In genomic region chr2:173545992-173546703, GRCm38 (mm10) we compare ENCODE assay signal across 8 mouse cellular contexts. TPM values are rescaled to one million over a fixed set of nuclear protein-coding genes. Genes with fewer than 3 reads are reported as not detected.
DNase-seq lines count a peak whose midpoint lies in the region; ATAC-seq and TF ChIP-seq lines count a peak whose summit lies in the region.

No protein-coding gene starts in this region.

- H3K4me3 ChIP-seq in ES-Bruce4 (ENCODE audit: low read depth, low read length), result no peak overlapping the region
- H3K4me3 ChIP-seq in forebrain, embryonic 16.5 days (replicated peaks; ENCODE audit: low read length), result no peak overlapping the region
- no peak overlapping the region for H3K4me3 ChIP-seq in layer of hippocampus, adult 2 months
- H3K4me3 ChIP-seq in lung, postnatal 0 days (ENCODE audit: low read depth, low read length), result no peak overlapping the region

- no peak overlapping the region for H3K9ac ChIP-seq in ES-Bruce4 (ENCODE audit: low read depth, poor library complexity, severe bottlenecking)
- H3K9ac ChIP-seq in forebrain, embryonic 16.5 days (replicated peaks; ENCODE audit: low read depth, low read length), result no peak overlapping the region
- H3K9ac ChIP-seq in lung, postnatal 0 days (replicated peaks; ENCODE audit: low read depth), result no peak overlapping the region

- no peak for TF ChIP-seq POLR2A in ES-Bruce4 (IDR thresholded peaks at IDR 0.05; ENCODE audit: insufficient read depth, low read length)

- H3K4me2 ChIP-seq in forebrain, embryonic 16.5 days (ENCODE audit: low read length), result no peak overlapping the region
- no peak overlapping the region for H3K4me2 ChIP-seq in lung, postnatal 0 days (replicated peaks; ENCODE audit: low read depth, low read length)

- ATAC-seq in cerebellum, adult (ENCODE audit: insufficient number of reproducible peaks, low FRiP score, low TSS enrichment), result 0 out of 2 replicates have a peak, but pooled peaks have one; percentile 41
- ATAC-seq in forebrain, embryonic 16.5 days, result peak; percentile 72
- ATAC-seq in lung, postnatal 0 days, result peak; percentile 65

- peak; percentile 90 for DNase-seq in heart, postnatal 4 days
- DNase-seq in layer of hippocampus, adult 2 months (ENCODE audit: low spot score in 2 of 2), result peak; percentile 67 to 84
- DNase-seq in lung, postnatal 0 days (ENCODE audit: low spot score), result peak; percentile 82
- peak; percentile 81 for DNase-seq in ovary, postnatal 14 days (ENCODE audit: low spot score)
- peak; percentile 84 for DNase-seq in thymus, postnatal 0 days (ENCODE audit: low spot score)

- TF ChIP-seq CTCF in ES-Bruce4 (IDR thresholded peaks at IDR 0.05; ENCODE audit: low read depth, low read length), result peak; percentile 86
- TF ChIP-seq CTCF in layer of hippocampus, adult 2 months (conservative IDR thresholded peaks at IDR 0.05), result peak; percentile 89
- TF ChIP-seq CTCF in lung, postnatal 0 days (IDR thresholded peaks at IDR 0.05), result peak; percentile 92

- no peaks in the 10 kb centered on the region for H3K27me3 ChIP-seq in ES-Bruce4 (ENCODE audit: control insufficient read depth, insufficient read depth, low read length, poor library complexity, severe bottlenecking)
- no peaks in the 10 kb centered on the region for H3K27me3 ChIP-seq in forebrain, embryonic 16.5 days (replicated peaks; ENCODE audit: control insufficient read depth, insufficient read depth, low read length)
- H3K27me3 ChIP-seq in lung, postnatal 0 days (replicated peaks; ENCODE audit: insufficient read depth, low read length), result no peaks in the 10 kb centered on the region

- peaks cover 2% of the 10 kb centered on the region for H3K4me1 ChIP-seq in ES-Bruce4 (ENCODE audit: control insufficient read depth, insufficient read depth, low read length)
- peaks cover 7% of the 10 kb centered on the region; the same call in 1 of the 2 replicates for H3K4me1 ChIP-seq in forebrain, embryonic 16.5 days (replicated peaks; ENCODE audit: control insufficient read depth, insufficient read depth, low read length)
- no peaks in the 10 kb centered on the region for H3K4me1 ChIP-seq in lung, postnatal 0 days (ENCODE audit: insufficient read depth, low read depth, low read length)

- H3K27ac ChIP-seq in ES-Bruce4 (ENCODE audit: insufficient read depth, low read length), result no peak overlapping the region
- no peak overlapping the region for H3K27ac ChIP-seq in forebrain, embryonic 16.5 days (ENCODE audit: low read length)
- no peak overlapping the region for H3K27ac ChIP-seq in layer of hippocampus, adult 2 months
- no peak overlapping the region for H3K27ac ChIP-seq in lung, postnatal 0 days (ENCODE audit: low read length)

- no peaks in the 10 kb centered on the region for H3K9me3 ChIP-seq in ES-Bruce4 (replicated peaks; ENCODE audit: control insufficient read depth, insufficient read depth, low read length, poor library complexity, severe bottlenecking)
- no peaks in the 10 kb centered on the region for H3K9me3 ChIP-seq in forebrain, embryonic 16.5 days (ENCODE audit: control insufficient read depth, low read length)
- no peaks in the 10 kb centered on the region for H3K9me3 ChIP-seq in lung, postnatal 0 days (ENCODE audit: low read length)

- 42% methylated on average over 15 of the region's 15 CpGs for WGBS in forebrain, embryonic 16.5 days
- 42% methylated on average over 15 of the region's 15 CpGs for WGBS in lung, postnatal 0 days

- no peaks in the 10 kb centered on the region for H3K36me3 ChIP-seq in ES-Bruce4 (ENCODE audit: control insufficient read depth, insufficient read depth, low read length, poor library complexity, severe bottlenecking)
- H3K36me3 ChIP-seq in forebrain, embryonic 16.5 days (ENCODE audit: control insufficient read depth, insufficient read depth), result no peaks in the 10 kb centered on the region
- H3K36me3 ChIP-seq in lung, postnatal 0 days (ENCODE audit: insufficient read depth, low read length), result no peaks in the 10 kb centered on the region

- TF ChIP-seq EP300 in ES-Bruce4 (IDR thresholded peaks at IDR 0.05; ENCODE audit: insufficient read depth, low read depth, low read length), result no peak
- no peak for TF ChIP-seq EP300 in lung, postnatal 0 days (IDR thresholded peaks at IDR 0.05)

RNA-seq across cellular contexts. Expression of gene 1700021F07Rik, which starts 23.8 kb away (rescaled TPM):
- not detected in 2 replicates for polyA plus RNA-seq in ES-Bruce4 (2011; ENCODE audit: insufficient read depth, insufficient read length, low read depth, missing spikeins)
- not detected in 2 replicates for polyA plus RNA-seq in forebrain, embryonic 16.5 days (2015; fragmentation: Nextera tagmentation; extraction: Ambion mirVana)
- total RNA-seq in heart, postnatal 4 days (2021), result not detected
- total RNA-seq in layer of hippocampus, adult 2 months (2021), result not detected
- not detected in 2 replicates for polyA plus RNA-seq in lung, postnatal 0 days (2015; fragmentation: Nextera tagmentation; extraction: Ambion mirVana)
- polyA plus RNA-seq in thymus, postnatal 0 days (2015; fragmentation: Nextera tagmentation; extraction: Ambion mirVana), result not detected in 2 replicates

RNA-seq across cellular contexts. Expression of gene Ankrd60, which starts 32.0 kb away (rescaled TPM):
- not detected in 2 replicates for polyA plus RNA-seq in ES-Bruce4 (2011; ENCODE audit: insufficient read depth, insufficient read length, low read depth, missing spikeins)
- polyA plus RNA-seq in forebrain, embryonic 16.5 days (2015; fragmentation: Nextera tagmentation; extraction: Ambion mirVana), result not detected in 2 replicates
- not detected for total RNA-seq in heart, postnatal 4 days (2021)
- total RNA-seq in layer of hippocampus, adult 2 months (2021), result not detected
- polyA plus RNA-seq in lung, postnatal 0 days (2015; fragmentation: Nextera tagmentation; extraction: Ambion mirVana), result not detected in 2 replicates
- 0.30 TPM in 1 of 2 replicates, not detected in the other for polyA plus RNA-seq in thymus, postnatal 0 days (2015; fragmentation: Nextera tagmentation; extraction: Ambion mirVana)
